Mouse (Mus musculus) MEL (cell line): Measurements from ENCODE around the gene Ccdc80. TPM values are rescaled to one million over a fixed set of nuclear protein-coding genes. Genes with fewer than 3 reads are reported as not detected.

Experiments
- DNase-seq: peaks from one replicate; pipeline ENCODE4 v3.0.0; 2011; ENCODE audit warnings: low read depth, low spot score
- H3K27ac ChIP-seq: 2 replicates; pipeline ENCODE4 v1.5.1; 2012; ENCODE audit warnings: low read depth, mild to moderate bottlenecking, control low read depth, low read length, moderate library complexity; ENCODE audit not compliant: control insufficient read depth
- H3K27me3 ChIP-seq, 2 experiments: fragments of 150-350 bp in 1 of 2; sonication (generic) in 1 of 2; 2 replicates each; pipeline ENCODE4 v1.6.1; 2012; ENCODE audit warnings: low read length in 2 of 2, mild to moderate bottlenecking in 2 of 2, improper control_type of control experiment in 1 of 2, moderate library complexity in 1 of 2; ENCODE audit not compliant: insufficient read depth in 2 of 2, control insufficient read depth in 1 of 2
- H3K36me3 ChIP-seq, 2 experiments: 2 replicates each; pipeline ENCODE4 v1.6.1; 2012 to 2014; ENCODE audit warnings: low read length in 2 of 2, improper control_type of control experiment in 1 of 2, inconsistent platforms in 1 of 2, mild to moderate bottlenecking in 1 of 2; ENCODE audit not compliant: insufficient read depth in 2 of 2, control insufficient read depth in 1 of 2
- H3K4me1 ChIP-seq, 2 experiments: fragments of 150-350 bp in 1 of 2; sonication (generic) in 1 of 2; 2 replicates each; pipeline ENCODE4 v1.6.1; 2012; ENCODE audit warnings: low read length in 2 of 2, improper control_type of control experiment in 1 of 2, mild to moderate bottlenecking in 1 of 2; ENCODE audit not compliant: insufficient read depth in 2 of 2, control insufficient read depth in 1 of 2
- H3K4me3 ChIP-seq, 2 experiments: fragments of 150-350 bp in 1 of 2; sonication (generic) in 1 of 2; 2 replicates each; pipeline ENCODE4 v1.5.1; 2012; ENCODE audit warnings: low read depth in 2 of 2, low read length in 2 of 2, mild to moderate bottlenecking in 2 of 2, moderate library complexity in 2 of 2, control low read depth in 1 of 2, improper control_type of control experiment in 1 of 2; ENCODE audit not compliant: control insufficient read depth in 1 of 2, insufficient read depth in 1 of 2
- H3K79me2 ChIP-seq: 2 replicates; pipeline ENCODE4 v1.6.1; 2012; ENCODE audit warnings: mild to moderate bottlenecking, low read length, moderate library complexity; ENCODE audit not compliant: control insufficient read depth, poor library complexity, insufficient read depth
- H3K9ac ChIP-seq: 2 replicates; pipeline ENCODE4 v1.6.1; 2012; ENCODE audit warnings: low read depth, mild to moderate bottlenecking, control low read depth, low read length, moderate library complexity; ENCODE audit not compliant: control insufficient read depth, poor library complexity, severe bottlenecking
- H3K9me3 ChIP-seq: fragments of 150-350 bp; sonication (generic); replicated peaks from 2 replicates; pipeline ENCODE4 v1.6.1; 2012; ENCODE audit warnings: mild to moderate bottlenecking, low read length, improper control_type of control experiment, moderate library complexity; ENCODE audit not compliant: insufficient read depth
- E2F4 ChIP-seq: IDR thresholded peaks from 2 replicates; pipeline ENCODE4 v1.6.1; 2011; ENCODE audit warnings: low read depth, low read length, improper control_type of control experiment, borderline replicate concordance
- ETS1 ChIP-seq: IDR thresholded peaks from 2 replicates; pipeline ENCODE4 v1.6.1; 2012; ENCODE audit warnings: low read depth, mild to moderate bottlenecking, inconsistent platforms, low read length, improper control_type of control experiment, moderate library complexity
- GATA1 ChIP-seq: IDR thresholded peaks from 2 replicates; pipeline ENCODE4 v1.6.1; 2011; ENCODE audit warnings: low read depth, low read length, improper control_type of control experiment
- MAFK ChIP-seq: IDR thresholded peaks from 2 replicates; pipeline ENCODE4 v1.6.1; 2011; ENCODE audit warnings: low read depth, mild to moderate bottlenecking, low read length, improper control_type of control experiment, borderline replicate concordance
- MEF2A ChIP-seq: IDR thresholded peaks from 2 replicates; pipeline ENCODE4 v1.6.1; 2014; ENCODE audit warnings: low read depth, mild to moderate bottlenecking, inconsistent platforms, low read length, improper control_type of control experiment; ENCODE audit not compliant: poor library complexity, insufficient replicate concordance, severe bottlenecking; ENCODE audit errors: extremely low read depth
- MXI1 ChIP-seq: IDR thresholded peaks from 2 replicates; pipeline ENCODE4 v1.6.1; 2011; ENCODE audit warnings: mild to moderate bottlenecking, low read depth, low read length, improper control_type of control experiment
- MYC ChIP-seq: IDR thresholded peaks from 2 replicates; pipeline ENCODE4 v1.6.1; 2011; ENCODE audit warnings: low read depth, mild to moderate bottlenecking, low read length, improper control_type of control experiment, moderate library complexity
- NRF1 ChIP-seq: IDR thresholded peaks from 2 replicates; pipeline ENCODE4 v1.6.1; 2014; ENCODE audit warnings: low read depth, mild to moderate bottlenecking, inconsistent platforms, low read length, improper control_type of control experiment, moderate library complexity; ENCODE audit not compliant: poor library complexity, insufficient read depth, severe bottlenecking
- USF2 ChIP-seq, 2 experiments: IDR thresholded peaks; 2 replicates each; pipeline ENCODE4 v1.6.1; 2011 to 2012; ENCODE audit warnings: improper control_type of control experiment in 2 of 2, low read length in 2 of 2, borderline replicate concordance in 1 of 2, inconsistent platforms in 1 of 2, low read depth in 1 of 2, mild to moderate bottlenecking in 1 of 2; ENCODE audit not compliant: insufficient read depth in 1 of 2
- ZC3H11A ChIP-seq: IDR thresholded peaks from 2 replicates; pipeline ENCODE4 v1.6.1; 2012; ENCODE audit warnings: low read depth, mild to moderate bottlenecking, inconsistent platforms, low read length, improper control_type of control experiment
- ZNF384 ChIP-seq: IDR thresholded peaks from 2 replicates; pipeline ENCODE4 v1.6.1; 2012; ENCODE audit warnings: low read depth, mild to moderate bottlenecking, inconsistent platforms, low read length, improper control_type of control experiment
- polyA plus RNA-seq, 2 experiments: library from polyadenylated mRNA; stranded (reverse) in 1 of 2; unstranded in 1 of 2; fragments of >175 nt in 1 of 2; fragments of >200 nt in 1 of 2; gene quantifications; 2 replicates each; pipeline versions ENCODE4 v1.2.1 to v1.2.4; 2012; ENCODE audit warnings: low replicate concordance in 2 of 2, low read depth in 1 of 2; ENCODE audit not compliant: insufficient read length in 2 of 2, insufficient read depth in 1 of 2, missing spikeins in 1 of 2
- total RNA-seq: library from RNA; depleted of rRNA; stranded (reverse); fragments of 300-350 nt; gene quantifications from 2 replicates; pipeline ENCODE4 v1.2.3, GENCODE M21; 2012

Gene Ccdc80
- total and polyA plus RNA-seq, 3 experiments, result not detected

- Histone ChIP-seq H3K79me2 (no peaks in the 10 kb centered on the region), H3K27me3 (peaks cover 2 to 3% of the 10 kb centered on the region in 2 experiments; a peak in 3 of 4 replicates), H3K27ac (no peak overlapping the region), H3K9me3 (no peaks in the 10 kb centered on the region), H3K4me3 (no peak overlapping the region), H3K4me1 (no peaks in the 10 kb centered on the region), H3K9ac (no peak overlapping the region), H3K36me3 (no peaks in the 10 kb centered on the region)
- TF ChIP-seq ETS1 (0 out of 2 replicates have a peak, but pooled peaks have one; percentile 30), GATA1 (0 out of 2 replicates have a peak, but pooled peaks have one; percentile 34), USF2 (IDR thresholded peaks at IDR 0.05; ENCODE audit: borderline replicate concordance in 1 of 2, insufficient read depth in 1 of 2, low read depth in 1 of 2, low read length in 2 of 2) (no peak)
- no peak for DNase-seq
These were observed 24.0 kb downstream of the Ccdc80 start for GRCm38 (mm10) chr16:45117200-45117599.

- Histone ChIP-seq H3K27ac (no peak overlapping the region), H3K9ac (no peak overlapping the region), H3K4me3 (no peak overlapping the region), H3K79me2 (no peaks in the 10 kb centered on the region), H3K4me1 (no peaks in the 10 kb centered on the region), H3K27me3 (peaks cover 1 to 2% of the 10 kb centered on the region in 2 experiments; a peak in 2 of 4 replicates), H3K9me3 (no peaks in the 10 kb centered on the region), H3K36me3 (no peaks in the 10 kb centered on the region)
- no peak for DNase-seq
- TF ChIP-seq NRF1 (no peak), GATA1 (no peak), ZNF384 (no peak)
These were observed 25.6 kb downstream of the Ccdc80 start for GRCm38 (mm10) chr16:45118760-45119159.

GRCm38 (mm10) chr16:45120844-45121425 is 27.7 kb downstream of the Ccdc80 start:
- Histone ChIP-seq H3K9me3 (no peaks in the 10 kb centered on the region), H3K79me2 (no peaks in the 10 kb centered on the region), H3K36me3 (no peaks in the 10 kb centered on the region), H3K4me3 (no peak overlapping the region), H3K4me1 (no peaks in the 10 kb centered on the region), H3K27ac (no peak overlapping the region), H3K27me3 (peaks cover 1 to 2% of the 10 kb centered on the region in 2 experiments; a peak in 2 of 4 replicates), H3K9ac (no peak overlapping the region)
- no peak for TF ChIP-seq ZC3H11A
- TF ChIP-seq MEF2A, result no peak
- TF ChIP-seq MXI1, result no peak
- TF ChIP-seq MYC, result no peak
- TF ChIP-seq MAFK, result no peak
- TF ChIP-seq E2F4, result no peak
- no peak for DNase-seq
